Mouse (Mus musculus) erythroid progenitor cell, adult 5-6 weeks (primary cell): Measurements from ENCODE around the gene Tmem204. TPM values are rescaled to one million over a fixed set of nuclear protein-coding genes. Genes with fewer than 3 reads are reported as not detected.

Source experiments
- ATAC-seq: replicated peaks from 2 replicates; pipeline ENCODE4 v1.8.0; 2016; ENCODE audit warnings: moderate number of reproducible peaks, mild to moderate bottlenecking, moderate TSS enrichment, inconsistent platforms; ENCODE audit not compliant: poor library complexity, low FRiP score, severe bottlenecking
- total RNA-seq, 2 experiments: library from RNA; stranded (forward) in 1 of 2; stranded (reverse) in 1 of 2; fragments of 150-400 nt in 1 of 2; fragments of 186-747, 209-891 nt in 1 of 2; gene quantifications; 2 replicates each; pipeline versions ENCODE4 v1.2.3 to v1.2.4; 2015 to 2017; ENCODE audit warnings: low replicate concordance in 2 of 2

Tmem204 gene
- total RNA-seq, 2 experiments from 2014 or later, result not detected

DNA sequence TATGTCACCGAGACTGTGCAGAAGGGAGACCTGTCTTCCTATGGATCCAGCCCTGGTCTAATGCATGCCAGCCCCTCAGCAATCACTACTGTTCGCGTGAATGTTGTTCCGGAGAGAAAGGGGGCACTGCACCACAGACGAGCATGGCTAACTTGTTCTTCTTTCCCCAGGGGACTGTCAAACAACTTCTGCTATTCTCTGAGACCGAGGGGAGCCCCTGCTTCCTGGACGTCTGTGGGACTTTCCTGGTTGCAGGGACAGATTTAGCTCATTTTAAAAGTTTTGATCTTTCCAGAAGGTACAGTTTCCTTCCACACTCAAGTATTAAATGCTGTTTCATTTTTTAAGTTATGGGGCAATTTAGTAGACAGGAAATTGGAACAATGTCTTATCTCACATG lies 38.5 kb downstream of the Tmem204 start:
- ATAC-seq, result no peak

DNA sequence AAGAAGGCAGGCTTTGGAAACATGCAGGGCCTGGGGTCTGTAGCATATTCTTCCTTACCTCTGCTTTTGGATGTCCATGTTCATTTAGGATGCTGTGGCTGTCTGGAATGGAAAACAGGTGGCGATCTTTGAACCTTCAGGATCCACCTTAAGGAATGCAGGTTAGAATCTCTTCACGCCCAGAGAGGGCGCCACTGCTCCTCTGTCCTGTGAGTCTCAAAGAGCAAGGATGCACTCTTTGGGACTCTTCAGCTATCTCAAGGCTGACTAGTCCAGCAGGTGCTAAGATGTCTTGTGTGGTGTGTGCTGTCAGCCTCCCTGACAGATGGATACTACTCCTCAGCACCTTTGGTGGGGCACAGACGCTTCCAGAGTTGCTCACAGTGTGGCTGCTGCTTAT lies 47.2 kb downstream of the Tmem204 start:
- peak; percentile 68 for ATAC-seq

DNA sequence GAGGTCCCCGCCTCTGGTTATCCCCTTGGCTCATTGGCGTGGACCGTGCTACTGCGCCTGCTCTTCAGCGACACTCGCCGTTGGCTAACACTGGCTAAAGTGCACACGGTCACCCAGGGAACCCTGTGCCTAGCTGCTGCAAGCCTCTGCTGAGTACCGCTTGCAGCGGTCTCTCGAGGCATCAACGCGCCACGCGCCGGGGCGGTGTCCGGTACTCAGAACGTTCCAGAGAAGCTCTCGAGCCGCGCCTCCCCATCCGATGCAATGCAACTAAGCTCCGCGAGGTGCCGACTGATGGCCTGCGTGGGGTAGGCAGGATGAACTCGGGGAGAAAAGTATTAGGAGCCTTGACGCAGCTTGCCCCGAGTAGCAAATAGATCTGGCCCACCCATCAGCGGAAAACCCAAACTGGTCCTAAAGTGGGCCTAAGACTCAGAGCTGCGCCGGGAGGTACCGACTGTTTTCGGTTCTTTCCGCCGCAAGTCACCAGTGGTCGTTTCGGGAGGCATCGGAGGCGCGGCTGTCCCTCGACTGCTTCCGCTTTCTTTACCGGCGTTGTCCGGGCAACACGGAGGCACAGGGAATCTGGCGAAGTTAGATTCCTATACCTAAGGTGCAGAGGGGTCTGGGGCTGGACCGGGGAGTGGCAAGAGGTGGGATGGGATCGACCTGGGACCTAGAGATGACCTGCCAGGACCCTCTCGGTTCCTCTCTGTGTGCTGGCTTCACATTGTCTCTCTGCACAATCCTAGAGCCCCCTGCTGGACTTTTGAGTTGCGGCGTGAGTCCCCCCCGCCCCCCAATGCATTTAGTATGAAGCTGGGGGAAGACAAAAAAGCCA lies 66.9 kb downstream of the Tmem204 start:
- ATAC-seq, result peak; percentile 74

DNA sequence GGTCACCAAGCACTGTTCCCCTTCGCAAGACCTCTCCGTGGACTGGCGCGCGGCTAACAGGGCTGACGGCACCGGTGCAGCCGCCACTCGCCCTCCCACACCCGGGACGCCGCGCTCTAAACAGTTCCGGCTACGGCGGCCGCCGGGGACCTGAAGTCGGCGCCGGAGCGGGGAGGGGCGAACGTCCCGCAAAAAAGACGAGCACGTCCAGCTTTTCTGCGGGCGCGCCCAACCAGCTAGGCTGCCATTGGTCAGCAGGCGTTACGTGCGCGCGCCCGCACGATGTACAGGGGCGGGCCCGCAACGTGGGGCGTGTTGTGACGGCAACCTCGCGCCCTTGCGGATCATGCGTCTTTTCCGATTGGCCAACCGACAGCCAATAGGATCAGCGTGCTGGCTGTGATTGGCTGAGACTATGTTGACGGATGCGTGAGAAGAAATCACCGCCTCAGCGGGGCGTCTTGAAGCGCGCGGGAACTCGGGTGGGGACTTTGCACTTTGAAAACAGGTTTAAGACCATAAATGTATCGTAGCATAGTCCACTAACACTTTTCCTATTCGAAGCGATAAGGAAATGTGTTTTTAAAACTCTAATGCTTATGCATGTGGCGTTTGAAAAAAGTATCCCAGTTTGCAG lies 67.6 kb downstream of the Tmem204 start, which contains the start of the genes Cramp1l and Ift140:
Gene Cramp1l, minus strand, starts transcription at position 134 of the 637 bp plus-strand sequence.
Gene Ift140, plus strand, starts transcription at position 431 of the 637 bp plus-strand sequence.
- peak; percentile 88 for ATAC-seq

DNA sequence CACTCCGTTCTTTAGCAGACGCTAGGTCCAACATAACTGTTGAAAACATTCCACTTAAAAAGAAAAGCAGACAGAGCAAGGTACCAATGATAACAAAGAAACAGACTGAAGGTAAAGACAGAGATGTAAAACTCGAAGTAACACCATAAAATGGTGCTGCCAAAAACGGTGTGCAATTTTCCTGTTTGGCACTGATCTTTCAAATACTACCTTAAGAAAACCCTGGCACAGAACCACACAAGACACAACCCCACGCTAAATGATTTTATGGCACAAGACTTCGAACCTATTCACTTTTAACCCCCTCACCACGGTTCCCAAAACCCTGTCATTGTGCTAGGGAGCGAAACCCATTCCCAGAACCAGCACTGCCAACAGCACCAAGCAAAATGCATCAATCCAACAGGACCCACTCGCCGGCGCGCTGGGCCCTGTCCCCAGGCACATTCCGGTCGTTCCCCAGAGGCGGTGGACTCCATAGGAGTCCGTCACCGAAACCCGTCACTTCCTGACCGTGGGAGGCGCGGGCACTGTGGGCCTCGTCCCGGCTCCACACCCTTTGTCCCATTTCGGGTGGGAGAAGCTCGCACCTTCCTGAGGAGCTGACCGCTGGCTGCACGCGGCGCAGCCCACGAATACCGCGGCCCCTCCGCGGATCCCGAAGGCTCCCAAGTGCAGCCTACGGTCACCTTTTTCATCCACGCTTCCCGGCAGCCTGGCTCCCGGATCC lies 68.4 kb downstream of the Tmem204 start:
- peak; percentile 12; the same call in 1 of the 2 replicates for ATAC-seq

DNA sequence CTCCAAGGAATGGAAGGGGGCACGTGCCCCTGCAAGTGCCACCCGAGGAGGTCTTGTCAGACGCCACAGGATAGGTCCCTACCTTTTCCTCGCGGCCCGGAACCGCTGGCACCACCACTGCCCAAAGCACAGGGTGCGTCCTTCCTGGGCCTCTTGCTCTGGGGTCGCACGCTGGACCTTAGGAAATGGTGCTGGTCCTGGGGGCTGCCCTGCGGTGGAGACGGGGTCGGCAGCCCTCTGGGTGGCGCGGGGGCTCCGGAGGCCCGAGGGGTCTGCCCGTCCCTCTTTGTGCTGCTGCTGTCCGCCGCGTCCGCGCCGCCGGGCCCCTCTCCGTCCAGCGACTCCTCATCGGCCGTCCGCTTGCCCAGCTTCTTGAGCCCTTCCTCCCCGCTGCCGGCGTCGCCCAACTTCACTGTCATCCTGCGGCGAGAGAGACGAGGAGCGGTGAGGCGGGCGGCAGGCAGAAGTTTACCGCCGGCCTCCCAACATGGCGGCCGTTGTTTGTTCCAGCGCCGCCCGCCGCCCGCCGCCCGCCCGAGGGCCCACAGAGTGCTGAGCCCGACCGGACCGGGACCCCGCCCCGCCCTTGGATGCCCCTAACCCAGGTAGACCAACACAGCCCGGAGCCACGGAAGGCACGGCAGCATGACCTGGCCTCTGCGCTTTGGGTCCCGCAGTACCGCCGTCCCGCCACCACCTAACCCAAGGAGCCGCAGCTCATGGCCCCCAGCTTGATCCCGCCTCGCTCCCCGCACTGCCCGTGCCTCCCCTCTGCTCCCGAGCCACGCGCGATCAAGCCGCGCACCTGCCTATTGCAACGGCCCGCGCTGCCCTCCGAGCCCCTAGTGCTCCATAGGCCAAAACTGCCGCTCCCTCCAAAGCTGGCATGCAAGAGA lies 69.5 kb downstream of the Tmem204 start:
- 0 out of 2 replicates have a peak, but pooled peaks have one; percentile 5 for ATAC-seq

Other genes starting within 250 kb of the Tmem204 start
- gene Hagh, start 243.4 kb downstream of the Tmem204 start, total RNA-seq (2015; ENCODE audit: low replicate concordance), result 350 and 357 TPM in 2 replicates
- 157 and 279 TPM in 2 replicates for gene Hagh, start 243.4 kb downstream of the Tmem204 start, total RNA-seq (2017; ENCODE audit: low replicate concordance)
- 50.5 and 87.6 TPM in 2 replicates for gene Fahd1, start 233.2 kb downstream of the Tmem204 start, total RNA-seq (2015; ENCODE audit: low replicate concordance)
- 73.2 and 83.4 TPM in 2 replicates for gene Fahd1, start 233.2 kb downstream of the Tmem204 start, total RNA-seq (2017; ENCODE audit: low replicate concordance)
- 0.84 TPM in 1 of 2 replicates, not detected in the other for gene Igfals, start 217.6 kb downstream of the Tmem204 start, total RNA-seq (2015; ENCODE audit: low replicate concordance)
- not detected in 2 replicates for gene Igfals, start 217.6 kb downstream of the Tmem204 start, total RNA-seq (2017; ENCODE audit: low replicate concordance)
- gene Nubp2, start 197.2 kb downstream of the Tmem204 start, total RNA-seq (2015; ENCODE audit: low replicate concordance), result 31.9 and 50.8 TPM in 2 replicates
- 35.0 and 44.1 TPM in 2 replicates for gene Nubp2, start 197.2 kb downstream of the Tmem204 start, total RNA-seq (2017; ENCODE audit: low replicate concordance)
- gene Spsb3, start 196.9 kb downstream of the Tmem204 start, total RNA-seq (2015; ENCODE audit: low replicate concordance), result 84.0 and 90.5 TPM in 2 replicates
- gene Spsb3, start 196.9 kb downstream of the Tmem204 start, total RNA-seq (2017; ENCODE audit: low replicate concordance), result 47.5 and 65.7 TPM in 2 replicates
- gene Eme2, start 188.5 kb downstream of the Tmem204 start, total RNA-seq (2015; ENCODE audit: low replicate concordance), result 6.3 and 14.4 TPM in 2 replicates
- 12.7 and 24.5 TPM in 2 replicates for gene Eme2, start 188.5 kb downstream of the Tmem204 start, total RNA-seq (2017; ENCODE audit: low replicate concordance)
- 8.3 and 9.6 TPM in 2 replicates for gene Mrps34, start 188.5 kb downstream of the Tmem204 start, total RNA-seq (2015; ENCODE audit: low replicate concordance)
- 9.1 and 19.4 TPM in 2 replicates for gene Mrps34, start 188.5 kb downstream of the Tmem204 start, total RNA-seq (2017; ENCODE audit: low replicate concordance)
- 151 and 169 TPM in 2 replicates for gene Nme3, start 187.1 kb downstream of the Tmem204 start, total RNA-seq (2015; ENCODE audit: low replicate concordance)
- gene Nme3, start 187.1 kb downstream of the Tmem204 start, total RNA-seq (2017; ENCODE audit: low replicate concordance), result 95.5 and 101 TPM in 2 replicates
- 132 and 177 TPM in 2 replicates for gene Mapk8ip3, start 146.6 kb downstream of the Tmem204 start, total RNA-seq (2015; ENCODE audit: low replicate concordance)
- gene Mapk8ip3, start 146.6 kb downstream of the Tmem204 start, total RNA-seq (2017; ENCODE audit: low replicate concordance), result 264 and 268 TPM in 2 replicates
- 33.2 and 39.0 TPM in 2 replicates for gene Jpt2, start 122.9 kb downstream of the Tmem204 start, total RNA-seq (2015; ENCODE audit: low replicate concordance)
- 21.4 and 25.6 TPM in 2 replicates for gene Jpt2, start 122.9 kb downstream of the Tmem204 start, total RNA-seq (2017; ENCODE audit: low replicate concordance)
- gene Cramp1l, start 67.8 kb downstream of the Tmem204 start, total RNA-seq (2015; ENCODE audit: low replicate concordance), result 49.9 and 54.4 TPM in 2 replicates
- 38.1 and 53.4 TPM in 2 replicates for gene Cramp1l, start 67.8 kb downstream of the Tmem204 start, total RNA-seq (2017; ENCODE audit: low replicate concordance)
- 129 and 130 TPM in 2 replicates for gene Ift140, start 67.5 kb downstream of the Tmem204 start, total RNA-seq (2015; ENCODE audit: low replicate concordance)
- gene Ift140, start 67.5 kb downstream of the Tmem204 start, total RNA-seq (2017; ENCODE audit: low replicate concordance), result 239 and 264 TPM in 2 replicates
- gene Telo2, start 32.4 kb upstream of the Tmem204 start, total RNA-seq (2015; ENCODE audit: low replicate concordance), result 3.2 and 5.0 TPM in 2 replicates
- gene Telo2, start 32.4 kb upstream of the Tmem204 start, total RNA-seq (2017; ENCODE audit: low replicate concordance), result 10.5 and 42.6 TPM in 2 replicates
- not detected in 2 replicates for gene Ptx4, start 37.2 kb upstream of the Tmem204 start, total RNA-seq (2015; ENCODE audit: low replicate concordance)
- gene Ptx4, start 37.2 kb upstream of the Tmem204 start, total RNA-seq (2017; ENCODE audit: low replicate concordance), result not detected in 2 replicates
- 17.3 and 23.1 TPM in 2 replicates for gene Clcn7, start 49.8 kb upstream of the Tmem204 start, total RNA-seq (2015; ENCODE audit: low replicate concordance)
- 20.0 and 22.6 TPM in 2 replicates for gene Clcn7, start 49.8 kb upstream of the Tmem204 start, total RNA-seq (2017; ENCODE audit: low replicate concordance)
- not detected in 2 replicates for gene Ccdc154, start 78.9 kb upstream of the Tmem204 start, total RNA-seq (2015; ENCODE audit: low replicate concordance)
- 2.6 TPM in 1 of 2 replicates, not detected in the other for gene Ccdc154, start 78.9 kb upstream of the Tmem204 start, total RNA-seq (2017; ENCODE audit: low replicate concordance)
- gene Gm38655, start 91.9 kb upstream of the Tmem204 start, total RNA-seq (2015; ENCODE audit: low replicate concordance), result not detected in 2 replicates
- gene Gm38655, start 91.9 kb upstream of the Tmem204 start, total RNA-seq (2017; ENCODE audit: low replicate concordance), result not detected in 2 replicates
- gene BC003965, start 101.0 kb upstream of the Tmem204 start, total RNA-seq (2015; ENCODE audit: low replicate concordance), result 5.0 and 7.9 TPM in 2 replicates
- 2.0 and 3.5 TPM in 2 replicates for gene BC003965, start 101.0 kb upstream of the Tmem204 start, total RNA-seq (2017; ENCODE audit: low replicate concordance)
- gene Unkl, start 104.8 kb upstream of the Tmem204 start, total RNA-seq (2015; ENCODE audit: low replicate concordance), result 28.8 and 41.9 TPM in 2 replicates
- gene Unkl, start 104.8 kb upstream of the Tmem204 start, total RNA-seq (2017; ENCODE audit: low replicate concordance), result 29.3 and 36.7 TPM in 2 replicates
- 10.5 and 13.8 TPM in 2 replicates for gene Gnptg, start 156.5 kb upstream of the Tmem204 start, total RNA-seq (2015; ENCODE audit: low replicate concordance)
- gene Gnptg, start 156.5 kb upstream of the Tmem204 start, total RNA-seq (2017; ENCODE audit: low replicate concordance), result 5.8 and 8.4 TPM in 2 replicates
- gene Tsr3, start 156.6 kb upstream of the Tmem204 start, total RNA-seq (2015; ENCODE audit: low replicate concordance), result 2.9 TPM in 1 of 2 replicates, not detected in the other
- 3.1 and 6.5 TPM in 2 replicates for gene Tsr3, start 156.6 kb upstream of the Tmem204 start, total RNA-seq (2017; ENCODE audit: low replicate concordance)
- not detected in 2 replicates for gene Baiap3, start 172.8 kb upstream of the Tmem204 start, total RNA-seq (2015; ENCODE audit: low replicate concordance)
- not detected in 2 replicates for gene Baiap3, start 172.8 kb upstream of the Tmem204 start, total RNA-seq (2017; ENCODE audit: low replicate concordance)
- gene Ube2i, start 191.0 kb upstream of the Tmem204 start, total RNA-seq (2015; ENCODE audit: low replicate concordance), result 197 and 220 TPM in 2 replicates
- gene Ube2i, start 191.0 kb upstream of the Tmem204 start, total RNA-seq (2017; ENCODE audit: low replicate concordance), result 152 and 166 TPM in 2 replicates
- 101 and 104 TPM in 2 replicates for gene Prss34, start 214.8 kb upstream of the Tmem204 start, total RNA-seq (2015; ENCODE audit: low replicate concordance)
- gene Prss34, start 214.8 kb upstream of the Tmem204 start, total RNA-seq (2017; ENCODE audit: low replicate concordance), result 38.0 and 42.1 TPM in 2 replicates
- 2.5 TPM in 1 of 2 replicates, not detected in the other for gene Prss28, start 225.1 kb upstream of the Tmem204 start, total RNA-seq (2015; ENCODE audit: low replicate concordance)
- gene Prss28, start 225.1 kb upstream of the Tmem204 start, total RNA-seq (2017; ENCODE audit: low replicate concordance), result not detected in 2 replicates
- not detected in 2 replicates for gene Prss29, start 235.1 kb upstream of the Tmem204 start, total RNA-seq (2015; ENCODE audit: low replicate concordance)
- not detected in 2 replicates for gene Prss29, start 235.1 kb upstream of the Tmem204 start, total RNA-seq (2017; ENCODE audit: low replicate concordance)